Mouse (Mus musculus): ENCODE measurements around the gene Cfap77. TPM values are rescaled to one million over a fixed set of nuclear protein-coding genes. Genes with fewer than 3 reads are reported as not detected.

The Cfap77 gene
- total RNA-seq, 1 experiment from 2014 or later = 1.7 TPM

- ATAC-seq (replicated peaks; ENCODE audit: insufficient number of reproducible peaks, low FRiP score, low TSS enrichment, poor library complexity, severe bottlenecking) = no peak
These were observed 42.3 kb downstream of the Cfap77 start for GRCm38 (mm10) chr2:29012523-29012922.

GRCm38 (mm10) chr2:29007656-29008055 is 47.2 kb downstream of the Cfap77 start:
- no peak for ATAC-seq (replicated peaks; ENCODE audit: insufficient number of reproducible peaks, low FRiP score, low TSS enrichment, poor library complexity, severe bottlenecking)

- no peak for ATAC-seq (replicated peaks; ENCODE audit: insufficient number of reproducible peaks, low FRiP score, low TSS enrichment, poor library complexity, severe bottlenecking)
These were observed 48.3 kb downstream of the Cfap77 start for GRCm38 (mm10) chr2:29006455-29007034.

- no peak for ATAC-seq (replicated peaks; ENCODE audit: insufficient number of reproducible peaks, low FRiP score, low TSS enrichment, poor library complexity, severe bottlenecking)
These were observed 50.8 kb downstream of the Cfap77 start for GRCm38 (mm10) chr2:29004037-29004436.

- ATAC-seq (replicated peaks; ENCODE audit: insufficient number of reproducible peaks, low FRiP score, low TSS enrichment, poor library complexity, severe bottlenecking) = no peak
These were observed 56.6 kb downstream of the Cfap77 start for GRCm38 (mm10) chr2:28998246-28998645.

- ATAC-seq (replicated peaks; ENCODE audit: insufficient number of reproducible peaks, low FRiP score, low TSS enrichment, poor library complexity, severe bottlenecking) = no peak
These were observed 57.6 kb downstream of the Cfap77 start for GRCm38 (mm10) chr2:28997161-28997834.

GRCm38 (mm10) chr2:28995436-28995835 is 59.4 kb downstream of the Cfap77 start:
- no peak for ATAC-seq (replicated peaks; ENCODE audit: insufficient number of reproducible peaks, low FRiP score, low TSS enrichment, poor library complexity, severe bottlenecking)

- ATAC-seq (replicated peaks; ENCODE audit: insufficient number of reproducible peaks, low FRiP score, low TSS enrichment, poor library complexity, severe bottlenecking) = no peak
These were observed 60.9 kb downstream of the Cfap77 start for GRCm38 (mm10) chr2:28994014-28994413.

GRCm38 (mm10) chr2:28988781-28989180 is 66.1 kb downstream of the Cfap77 start:
- no peak for ATAC-seq (replicated peaks; ENCODE audit: insufficient number of reproducible peaks, low FRiP score, low TSS enrichment, poor library complexity, severe bottlenecking)

- ATAC-seq (replicated peaks; ENCODE audit: insufficient number of reproducible peaks, low FRiP score, low TSS enrichment, poor library complexity, severe bottlenecking) = no peak
These were observed 74.6 kb downstream of the Cfap77 start for GRCm38 (mm10) chr2:28980080-28980910.

- no peak for ATAC-seq (replicated peaks; ENCODE audit: insufficient number of reproducible peaks, low FRiP score, low TSS enrichment, poor library complexity, severe bottlenecking)
These were observed 76.4 kb downstream of the Cfap77 start for GRCm38 (mm10) chr2:28978461-28978860.

GRCm38 (mm10) chr2:28976635-28977034 is 78.2 kb downstream of the Cfap77 start:
- ATAC-seq (replicated peaks; ENCODE audit: insufficient number of reproducible peaks, low FRiP score, low TSS enrichment, poor library complexity, severe bottlenecking) = no peak

- ATAC-seq (replicated peaks; ENCODE audit: insufficient number of reproducible peaks, low FRiP score, low TSS enrichment, poor library complexity, severe bottlenecking) = no peak
These were observed 79.3 kb downstream of the Cfap77 start for GRCm38 (mm10) chr2:28975604-28976003.

GRCm38 (mm10) chr2:28974520-28974919 is 80.3 kb downstream of the Cfap77 start:
- ATAC-seq (replicated peaks; ENCODE audit: insufficient number of reproducible peaks, low FRiP score, low TSS enrichment, poor library complexity, severe bottlenecking) = no peak

- no peak for ATAC-seq (replicated peaks; ENCODE audit: insufficient number of reproducible peaks, low FRiP score, low TSS enrichment, poor library complexity, severe bottlenecking)
These were observed 80.9 kb downstream of the Cfap77 start for GRCm38 (mm10) chr2:28973832-28974450.

GRCm38 (mm10) chr2:28970424-28970823 is 84.4 kb downstream of the Cfap77 start:
- ATAC-seq (replicated peaks; ENCODE audit: insufficient number of reproducible peaks, low FRiP score, low TSS enrichment, poor library complexity, severe bottlenecking) = no peak

GRCm38 (mm10) chr2:28968278-28968677 is 86.6 kb downstream of the Cfap77 start:
- ATAC-seq (replicated peaks; ENCODE audit: insufficient number of reproducible peaks, low FRiP score, low TSS enrichment, poor library complexity, severe bottlenecking) = no peak

GRCm38 (mm10) chr2:28966151-28966795 is 88.6 kb downstream of the Cfap77 start:
- no peak for ATAC-seq (replicated peaks; ENCODE audit: insufficient number of reproducible peaks, low FRiP score, low TSS enrichment, poor library complexity, severe bottlenecking)

GRCm38 (mm10) chr2:28963565-28963964 is 91.3 kb downstream of the Cfap77 start:
- no peak for ATAC-seq (replicated peaks; ENCODE audit: insufficient number of reproducible peaks, low FRiP score, low TSS enrichment, poor library complexity, severe bottlenecking)

Measured in monocyte, adult 5-6 weeks (primary cell).